Mouse (Mus musculus) embryonic facial prominence, embryonic 15.5 days (tissue): ENCODE measurements at regions not wholly inside any gene's neighbourhood (a gene's known extent, or its start where the extent isn't known, plus 50 kb on each side); places are given as distances from the start of the nearest gene placed in this dataset.
A peak's percentile ranks its signal among the peaks of the same experiment; 100 is the strongest.

Experiments used
- ATAC-seq: fragments of 200-750 bp; cut with Nextera tagmentation; 2 replicates; pipeline ENCODE4 v1.8.0; 2017; ENCODE audit warnings: low read depth, moderate TSS enrichment; ENCODE audit not compliant: insufficient number of reproducible peaks, low FRiP score, low TSS enrichment
- H3K27ac ChIP-seq: fragments of 300-500 bp; sonication (generic); replicated peaks from 2 replicates; pipeline ENCODE4 v1.5.1; 2015; ENCODE audit warnings: mild to moderate bottlenecking, inconsistent platforms
- H3K27me3 ChIP-seq: fragments of 300-500 bp; sonication (generic); 2 replicates; pipeline ENCODE4 v1.6.1; 2015; ENCODE audit warnings: inconsistent platforms
- H3K36me3 ChIP-seq: fragments of 300-500 bp; sonication (generic); 2 replicates; pipeline ENCODE4 v1.6.1; 2015; ENCODE audit warnings: mild to moderate bottlenecking, inconsistent platforms
- H3K4me1 ChIP-seq: fragments of 300-500 bp; sonication (generic); 2 replicates; pipeline ENCODE4 v1.6.1; 2015; ENCODE audit warnings: inconsistent platforms
- H3K4me2 ChIP-seq: fragments of 300-500 bp; sonication (generic); replicated peaks from 2 replicates; pipeline ENCODE4 v1.6.1; 2015; ENCODE audit warnings: mild to moderate bottlenecking, inconsistent platforms
- H3K4me3 ChIP-seq: fragments of 300-500 bp; sonication (generic); replicated peaks from 2 replicates; pipeline ENCODE4 v1.5.1; 2015; ENCODE audit warnings: mild to moderate bottlenecking, inconsistent platforms
- H3K9ac ChIP-seq: fragments of 300-500 bp; sonication (generic); 2 replicates; pipeline ENCODE4 v1.6.1; 2015; ENCODE audit warnings: inconsistent platforms
- H3K9me3 ChIP-seq: fragments of 300-500 bp; sonication (generic); replicated peaks from 2 replicates; pipeline ENCODE4 v1.6.1; 2016; ENCODE audit warnings: inconsistent platforms
- WGBS: fragments of 180-500 bp; shearing (Covaris S2); methylation state at CpG from one replicate; pipeline ENCODE4 v1.1.7; 2015; 5-methylcytosine and 5-hydroxymethylcytosine counted together

DNA sequence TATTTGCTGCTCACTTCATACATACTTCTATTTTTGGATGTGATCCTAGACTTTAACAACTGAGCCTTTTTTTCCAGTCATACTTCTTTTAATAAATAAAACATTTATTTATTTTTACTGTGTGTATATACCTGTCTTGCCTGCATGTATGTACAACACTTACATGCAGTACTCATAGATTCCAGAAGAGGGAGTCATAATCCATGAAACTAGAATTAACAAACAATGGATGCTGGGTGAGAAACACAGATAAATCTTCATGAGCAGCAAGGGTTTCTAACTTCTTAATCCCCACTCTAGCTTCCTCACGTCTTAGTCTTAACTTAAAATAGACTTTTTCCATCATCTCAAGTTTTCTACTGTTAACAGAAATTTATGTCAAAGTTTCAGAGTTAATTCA lies 1253.7 kb upstream of the Nr2f1 start:
- no peaks in the 10 kb centered on the region for H3K9me3 ChIP-seq
- H3K4me3 ChIP-seq, result no peak overlapping the region
- H3K36me3 ChIP-seq, result no peaks in the 10 kb centered on the region
- no peak for ATAC-seq
- no peaks in the 10 kb centered on the region for H3K4me1 ChIP-seq
- 79% methylated on average over 1 of the region's 1 CpGs for WGBS
- H3K4me2 ChIP-seq, result no peak overlapping the region
- no peaks in the 10 kb centered on the region for H3K27me3 ChIP-seq
- no peak overlapping the region for H3K27ac ChIP-seq
- no peak overlapping the region for H3K9ac ChIP-seq

DNA sequence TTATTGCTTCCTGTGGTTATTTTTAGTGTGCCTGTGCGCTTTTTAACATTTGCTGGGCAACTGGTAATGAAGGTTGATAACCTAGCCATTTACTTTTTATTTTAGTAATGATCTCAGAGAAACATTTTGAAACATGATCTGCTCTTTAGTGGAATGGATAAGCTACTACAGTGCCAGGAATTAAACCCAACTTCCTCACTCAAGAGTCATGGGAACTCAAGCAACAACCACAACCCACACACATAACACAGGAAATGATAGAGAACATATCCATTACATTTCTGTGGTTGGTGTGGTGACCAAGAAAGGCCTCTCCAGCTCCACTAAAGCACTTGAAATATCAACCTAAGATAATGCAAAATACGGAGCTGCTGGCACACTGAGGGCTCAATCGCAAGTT lies 1243.6 kb upstream of the Nr2f1 start:
- Histone ChIP-seq H3K36me3 (no peaks in the 10 kb centered on the region), H3K4me3 (no peak overlapping the region), H3K27me3 (no peaks in the 10 kb centered on the region), H3K27ac (no peak overlapping the region), H3K9me3 (no peaks in the 10 kb centered on the region), H3K9ac (no peak overlapping the region), H3K4me2 (no peak overlapping the region), H3K4me1 (no peaks in the 10 kb centered on the region)
- ATAC-seq, result peak; percentile 78; the same call in 1 of the 2 replicates
- 55% methylated on average over 3 of the region's 3 CpGs for WGBS

DNA sequence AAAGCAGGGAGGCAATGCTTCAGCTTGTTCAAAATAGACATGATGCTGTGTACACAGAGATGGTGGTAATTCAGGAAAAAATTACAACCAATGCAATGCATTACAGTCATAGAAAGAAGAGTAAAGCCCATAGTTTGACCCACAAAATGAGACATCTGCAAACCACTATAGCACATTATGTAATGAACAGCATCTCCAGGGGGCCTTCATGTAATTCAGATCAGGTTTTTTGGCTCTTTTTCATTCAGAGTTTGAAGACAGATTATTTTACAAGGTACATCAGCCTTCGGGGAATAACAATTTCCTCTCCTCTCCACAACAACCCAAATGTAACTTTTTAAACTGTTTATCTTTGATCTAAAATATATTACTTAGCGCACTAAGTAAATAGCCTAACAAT lies 1243.1 kb upstream of the Nr2f1 start:
- Histone ChIP-seq H3K9ac (no peak overlapping the region), H3K4me3 (no peak overlapping the region), H3K4me2 (no peak overlapping the region), H3K4me1 (no peaks in the 10 kb centered on the region), H3K9me3 (no peaks in the 10 kb centered on the region), H3K27me3 (no peaks in the 10 kb centered on the region), H3K27ac (no peak overlapping the region), H3K36me3 (no peaks in the 10 kb centered on the region)
- 26% methylated on average over 2 of the region's 2 CpGs for WGBS
- no peak for ATAC-seq

DNA sequence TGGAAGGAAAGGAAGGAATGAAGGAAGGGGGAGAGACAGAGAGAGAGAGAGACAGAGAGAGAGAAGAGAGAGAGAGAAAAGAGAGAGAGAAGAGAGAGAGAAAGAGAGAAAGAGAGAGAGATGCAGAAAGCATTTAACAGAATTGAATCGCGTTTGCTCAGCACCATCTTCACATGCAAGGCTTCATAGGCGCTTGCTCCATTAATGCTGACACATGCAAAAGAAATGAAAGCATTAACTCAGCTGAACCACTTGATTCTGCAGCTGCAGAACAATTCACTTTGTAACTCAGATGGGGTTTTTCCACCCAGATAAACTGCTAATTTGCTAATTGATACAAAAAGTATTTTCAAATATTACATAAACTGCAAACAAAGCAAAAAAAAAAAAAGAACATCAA lies 1231.9 kb upstream of the Nr2f1 start:
- H3K4me2 ChIP-seq, result no peak overlapping the region
- H3K36me3 ChIP-seq, result no peaks in the 10 kb centered on the region
- H3K4me3 ChIP-seq, result no peak overlapping the region
- WGBS, result 49% methylated on average over 3 of the region's 3 CpGs
- H3K27ac ChIP-seq, result no peak overlapping the region
- H3K4me1 ChIP-seq, result no peaks in the 10 kb centered on the region
- no peak for ATAC-seq
- no peak overlapping the region for H3K9ac ChIP-seq
- H3K27me3 ChIP-seq, result no peaks in the 10 kb centered on the region
- no peaks in the 10 kb centered on the region for H3K9me3 ChIP-seq

DNA sequence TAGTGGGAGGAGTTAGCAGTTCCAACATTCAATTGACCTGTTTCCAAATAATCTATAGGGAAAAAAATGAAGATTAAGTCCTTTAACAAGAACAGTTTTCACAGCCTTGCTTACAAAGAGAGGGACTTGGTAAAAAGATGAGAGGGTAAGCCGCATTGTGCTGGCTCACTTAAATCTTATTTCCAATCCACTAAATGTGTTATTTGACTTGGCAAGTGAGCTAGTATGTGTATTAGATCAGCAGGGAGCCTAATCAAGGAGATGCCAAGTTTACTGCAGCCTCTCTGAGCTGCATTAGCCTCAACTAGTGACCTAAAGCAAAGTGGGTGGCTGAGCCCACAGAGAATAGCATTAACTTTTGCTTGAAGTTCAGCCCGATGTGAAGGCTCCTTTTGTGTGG lies 1231.4 kb upstream of the Nr2f1 start:
- WGBS, result 40% methylated on average over 2 of the region's 2 CpGs
- no peaks in the 10 kb centered on the region for H3K9me3 ChIP-seq
- H3K4me1 ChIP-seq, result no peaks in the 10 kb centered on the region
- H3K27me3 ChIP-seq, result no peaks in the 10 kb centered on the region
- H3K9ac ChIP-seq, result no peak overlapping the region
- ATAC-seq, result no peak
- no peak overlapping the region for H3K4me2 ChIP-seq
- no peak overlapping the region for H3K4me3 ChIP-seq
- H3K36me3 ChIP-seq, result no peaks in the 10 kb centered on the region
- no peak overlapping the region for H3K27ac ChIP-seq

DNA sequence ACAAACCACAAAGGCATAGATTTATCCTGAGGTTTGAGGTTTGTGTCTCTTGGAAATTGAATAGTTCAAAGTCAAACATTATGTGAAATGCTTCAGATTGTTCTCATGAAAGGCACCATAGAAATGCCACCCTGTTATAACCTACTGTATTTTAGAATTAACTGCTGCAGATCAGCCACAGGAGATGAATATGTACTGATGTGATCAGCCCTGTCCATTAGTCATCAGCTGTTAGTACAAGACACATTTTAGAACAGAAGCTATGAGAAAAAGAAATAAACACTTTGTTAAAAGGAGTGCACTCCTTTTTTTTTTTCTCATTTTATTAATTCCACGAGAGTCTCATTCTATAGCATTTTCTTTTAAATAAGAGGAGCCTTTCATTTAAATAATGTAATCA lies 1231.0 kb upstream of the Nr2f1 start:
- 54% methylated on average over 1 of the region's 1 CpGs for WGBS

DNA sequence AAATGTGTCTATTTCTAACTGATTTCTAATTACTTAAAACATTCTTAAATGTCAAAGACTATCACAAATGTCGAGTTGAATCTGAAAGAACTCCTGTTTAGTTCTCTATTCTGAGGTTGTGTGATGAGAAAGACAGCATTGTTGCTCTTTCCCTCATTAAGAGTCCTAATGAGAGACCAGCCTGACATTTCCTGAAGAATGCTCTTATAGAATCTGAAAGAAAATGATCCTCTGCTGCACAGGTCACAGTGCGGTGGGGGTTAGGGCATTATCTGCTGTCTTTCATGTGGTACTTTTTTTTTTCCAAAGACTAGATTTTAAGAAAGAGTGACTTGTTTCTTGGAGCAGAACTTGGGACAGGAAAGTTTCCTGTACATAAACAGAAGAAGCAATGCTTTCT lies 1218.3 kb upstream of the Nr2f1 start:
- Histone ChIP-seq H3K36me3 (no peaks in the 10 kb centered on the region), H3K9ac (no peak overlapping the region), H3K4me2 (no peak overlapping the region), H3K27me3 (no peaks in the 10 kb centered on the region), H3K27ac (no peak overlapping the region), H3K9me3 (no peaks in the 10 kb centered on the region), H3K4me3 (no peak overlapping the region), H3K4me1 (no peaks in the 10 kb centered on the region)
- no peak for ATAC-seq
- 23% methylated on average over 2 of the region's 2 CpGs for WGBS

More for the DNA sequence above, 1231.0 kb upstream of the Nr2f1 start:
- H3K9ac ChIP-seq, result no peak overlapping the region
- no peak for ATAC-seq
- no peaks in the 10 kb centered on the region for H3K9me3 ChIP-seq
- H3K4me1 ChIP-seq, result no peaks in the 10 kb centered on the region
- H3K4me2 ChIP-seq, result no peak overlapping the region
- no peak overlapping the region for H3K27ac ChIP-seq
- H3K36me3 ChIP-seq, result no peaks in the 10 kb centered on the region
- no peak overlapping the region for H3K4me3 ChIP-seq
- no peaks in the 10 kb centered on the region for H3K27me3 ChIP-seq

DNA sequence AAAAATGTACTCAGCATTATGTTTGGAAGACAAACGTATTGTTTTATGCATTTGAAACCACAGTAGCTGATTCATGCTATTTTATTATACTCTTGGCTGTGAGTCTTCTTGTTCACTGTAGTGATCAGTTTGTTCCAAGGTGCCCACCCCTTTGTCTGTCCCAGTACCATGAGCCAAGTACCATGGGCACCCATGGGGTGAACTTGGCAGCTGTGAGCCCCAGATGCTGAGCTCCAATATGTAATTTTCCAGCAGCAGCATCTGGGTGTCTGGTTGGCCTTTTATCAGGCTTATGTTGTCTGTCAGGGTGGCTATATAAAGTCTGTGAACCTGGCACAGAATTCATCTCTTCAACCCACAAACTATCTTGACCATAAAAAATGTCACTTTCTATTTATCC lies 1200.5 kb upstream of the Nr2f1 start:
- no peaks in the 10 kb centered on the region for H3K36me3 ChIP-seq
- WGBS, result 44% methylated on average over 1 of the region's 1 CpGs
- no peak for ATAC-seq

DNA sequence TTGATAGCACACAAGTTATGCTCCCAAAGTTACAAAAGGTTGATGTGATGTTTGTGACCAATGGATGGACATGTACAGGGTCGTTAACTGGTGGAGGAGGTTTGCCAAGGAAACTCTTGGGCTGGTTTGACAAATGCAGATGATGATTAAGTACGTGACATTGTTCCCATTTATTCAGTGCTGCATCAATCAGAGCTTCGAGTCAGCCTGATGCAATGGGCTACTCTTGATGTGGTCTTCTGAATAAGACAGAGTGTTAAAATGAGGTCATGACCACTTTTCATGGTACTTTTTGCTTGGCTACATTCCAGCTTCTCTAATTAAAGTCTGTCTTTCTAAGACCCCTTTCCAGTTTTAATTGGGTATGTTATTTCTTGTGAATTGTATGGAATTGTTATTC lies 1194.4 kb upstream of the Nr2f1 start:
- no peak overlapping the region for H3K9ac ChIP-seq
- WGBS, result 66% methylated on average over 3 of the region's 3 CpGs
- H3K27ac ChIP-seq, result no peak overlapping the region
- no peaks in the 10 kb centered on the region for H3K9me3 ChIP-seq
- no peaks in the 10 kb centered on the region for H3K36me3 ChIP-seq
- ATAC-seq, result no peak
- no peaks in the 10 kb centered on the region for H3K4me1 ChIP-seq
- H3K4me2 ChIP-seq, result no peak overlapping the region
- H3K27me3 ChIP-seq, result no peaks in the 10 kb centered on the region
- no peak overlapping the region for H3K4me3 ChIP-seq

More for the DNA sequence above, 1200.5 kb upstream of the Nr2f1 start:
- Histone ChIP-seq H3K4me2 (no peak overlapping the region), H3K9me3 (no peaks in the 10 kb centered on the region), H3K27me3 (no peaks in the 10 kb centered on the region), H3K4me3 (no peak overlapping the region), H3K27ac (no peak overlapping the region), H3K4me1 (no peaks in the 10 kb centered on the region), H3K9ac (no peak overlapping the region)

DNA sequence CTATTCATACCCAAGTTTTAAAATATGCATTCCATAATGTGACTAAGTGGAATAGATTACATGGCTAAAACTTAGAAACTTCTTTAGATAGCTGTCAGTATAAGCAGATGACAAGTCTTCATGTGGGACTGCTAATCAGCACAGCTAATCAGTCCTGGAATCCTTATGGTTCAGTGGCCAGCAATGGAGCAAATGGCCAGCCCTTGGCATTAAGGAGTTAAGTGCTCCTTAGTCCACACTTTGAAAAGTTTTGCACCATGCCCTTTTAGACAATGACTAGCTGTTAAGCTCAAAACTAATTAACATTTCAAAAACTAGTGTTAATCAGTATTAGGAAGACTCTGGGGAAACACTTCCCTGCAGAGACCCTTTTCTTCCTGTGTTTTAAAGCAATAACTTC lies 1188.4 kb upstream of the Nr2f1 start:
- Histone ChIP-seq H3K4me1 (no peaks in the 10 kb centered on the region), H3K27ac (no peak overlapping the region), H3K4me2 (no peak overlapping the region), H3K27me3 (no peaks in the 10 kb centered on the region), H3K9me3 (no peaks in the 10 kb centered on the region), H3K4me3 (no peak overlapping the region), H3K36me3 (no peaks in the 10 kb centered on the region), H3K9ac (no peak overlapping the region)
- ATAC-seq, result no peak

DNA sequence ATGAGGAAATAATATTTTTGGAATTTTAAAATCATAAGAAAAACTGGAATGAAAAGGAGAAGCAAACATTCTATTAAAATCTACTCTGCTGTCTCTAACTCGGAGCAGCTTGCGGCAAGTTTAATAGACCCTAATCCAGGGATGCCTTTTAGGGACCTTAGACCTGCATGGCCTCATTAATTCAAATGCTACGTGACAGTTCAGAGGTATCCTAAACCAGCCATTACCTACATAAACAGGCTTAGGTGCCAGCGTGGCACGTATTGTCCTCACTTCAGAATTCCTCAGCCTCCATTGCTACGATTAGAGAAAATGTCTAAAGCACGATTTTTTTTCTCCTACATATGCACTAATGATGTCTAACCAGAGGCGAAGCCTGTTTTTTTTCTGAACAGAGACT lies 1141.9 kb upstream of the Nr2f1 start:
- no peaks in the 10 kb centered on the region for H3K9me3 ChIP-seq
- no peaks in the 10 kb centered on the region for H3K36me3 ChIP-seq
- no peak overlapping the region for H3K9ac ChIP-seq
- H3K27me3 ChIP-seq, result no peaks in the 10 kb centered on the region
- no peak for ATAC-seq
- H3K27ac ChIP-seq, result no peak overlapping the region
- 76% methylated on average over 8 of the region's 8 CpGs for WGBS
- no peak overlapping the region for H3K4me3 ChIP-seq
- H3K4me1 ChIP-seq, result no peaks in the 10 kb centered on the region
- no peak overlapping the region for H3K4me2 ChIP-seq

DNA sequence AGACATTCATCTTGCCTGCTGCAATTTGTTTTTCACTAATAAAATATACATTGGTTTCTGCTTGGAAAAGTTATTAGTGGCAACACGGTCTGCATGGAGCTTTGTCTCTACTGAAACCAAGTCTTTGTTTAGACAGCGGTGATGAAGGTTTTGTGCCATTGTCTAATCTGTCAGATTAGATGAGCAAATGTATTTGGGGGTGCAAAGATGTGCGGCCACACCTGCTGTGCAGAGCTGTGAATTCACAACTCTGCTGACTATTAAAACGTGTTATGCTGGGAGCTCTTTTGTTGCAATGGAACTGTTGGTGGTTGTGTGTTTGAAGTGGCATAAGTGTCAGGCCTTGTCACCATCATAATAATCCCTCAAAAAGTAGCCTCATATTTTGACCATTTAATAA lies 1140.9 kb upstream of the Nr2f1 start:
- Histone ChIP-seq H3K4me1 (no peaks in the 10 kb centered on the region), H3K9me3 (no peaks in the 10 kb centered on the region), H3K9ac (no peak overlapping the region), H3K4me2 (no peak overlapping the region), H3K27ac (no peak overlapping the region), H3K36me3 (no peaks in the 10 kb centered on the region), H3K4me3 (no peak overlapping the region), H3K27me3 (no peaks in the 10 kb centered on the region)
- ATAC-seq, result no peak
- 85% methylated on average over 4 of the region's 4 CpGs for WGBS

DNA sequence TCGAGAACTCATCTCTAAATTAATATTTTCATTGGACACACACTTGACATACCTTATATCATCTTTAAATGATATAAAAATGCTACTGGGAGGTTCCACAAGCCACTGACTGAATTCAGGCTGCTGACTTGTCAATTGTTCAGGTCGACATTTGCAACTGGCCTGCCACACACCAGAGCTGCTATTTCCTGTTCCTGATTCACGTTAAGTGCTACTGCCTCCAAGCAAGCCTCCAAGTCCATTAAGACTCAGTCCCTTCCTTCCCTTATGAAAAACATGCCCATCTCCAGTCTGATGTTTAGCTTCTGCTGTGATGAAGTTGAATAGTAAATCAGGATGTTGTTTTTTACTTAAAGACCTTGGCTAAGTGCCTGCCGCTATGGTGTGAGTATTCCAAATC lies 1140.2 kb upstream of the Nr2f1 start:
- 39% methylated on average over 4 of the region's 4 CpGs for WGBS
- Histone ChIP-seq H3K9me3 (no peaks in the 10 kb centered on the region), H3K9ac (no peak overlapping the region), H3K27ac (no peak overlapping the region), H3K4me2 (no peak overlapping the region), H3K4me1 (no peaks in the 10 kb centered on the region), H3K27me3 (no peaks in the 10 kb centered on the region), H3K36me3 (no peaks in the 10 kb centered on the region), H3K4me3 (no peak overlapping the region)
- no peak for ATAC-seq
